Comparison of ENCODE assay signal across 8 mouse cellular contexts in the genomic region with DNA sequence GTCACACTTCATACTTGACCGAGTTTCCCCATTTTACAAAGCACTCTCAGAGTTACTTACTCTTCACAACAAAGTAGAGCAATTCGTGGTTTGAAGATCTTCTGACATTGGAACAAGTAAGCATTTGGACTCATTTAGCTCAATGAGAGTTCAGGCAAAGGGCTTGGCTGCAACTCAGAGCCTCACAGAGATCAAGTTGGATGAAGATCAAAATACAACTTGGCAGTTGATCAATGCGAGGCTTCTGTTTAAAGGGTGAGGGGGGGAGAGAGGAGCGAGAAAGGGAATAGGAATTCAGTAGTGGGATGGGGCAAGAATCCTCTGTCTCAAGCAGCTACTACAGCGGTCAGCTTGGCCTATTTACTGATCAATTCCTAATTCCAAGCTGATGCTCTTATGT. TPM values are rescaled to one million over a fixed set of nuclear protein-coding genes. Genes with fewer than 3 reads are reported as not detected.
DNase-seq lines count a peak whose midpoint lies in the region; ATAC-seq and TF ChIP-seq lines count a peak whose summit lies in the region.

No protein-coding gene starts in this region.

- H3K9ac ChIP-seq in forebrain, embryonic 15.5 days (replicated peaks), result no peak overlapping the region
- H3K9ac ChIP-seq in midbrain, postnatal 0 days (replicated peaks; ENCODE audit: low read length, poor library complexity, severe bottlenecking), result no peak overlapping the region
- H3K9ac ChIP-seq in midbrain, embryonic 16.5 days (ENCODE audit: low read depth, low read length), result no peak overlapping the region
- H3K9ac ChIP-seq in intestine, embryonic 16.5 days (ENCODE audit: low read depth, low read length), result no peak overlapping the region

- no peak overlapping the region for H3K27ac ChIP-seq in forebrain, embryonic 15.5 days (replicated peaks)
- no peak overlapping the region for H3K27ac ChIP-seq in forebrain, embryonic 10.5 days
- no peak overlapping the region for H3K27ac ChIP-seq in midbrain, postnatal 0 days (ENCODE audit: low read depth, low read length)
- no peak overlapping the region for H3K27ac ChIP-seq in midbrain, embryonic 16.5 days (ENCODE audit: low read length)
- H3K27ac ChIP-seq in intestine, embryonic 16.5 days (ENCODE audit: low read length), result no peak overlapping the region

- no peaks in the 10 kb centered on the region for H3K36me3 ChIP-seq in forebrain, embryonic 15.5 days
- H3K36me3 ChIP-seq in forebrain, embryonic 10.5 days (replicated peaks), result no peaks in the 10 kb centered on the region
- no peaks in the 10 kb centered on the region for H3K36me3 ChIP-seq in midbrain, postnatal 0 days (ENCODE audit: insufficient read depth, low read length)
- no peaks in the 10 kb centered on the region for H3K36me3 ChIP-seq in midbrain, embryonic 16.5 days (ENCODE audit: control insufficient read depth, insufficient read depth, low read length)
- H3K36me3 ChIP-seq in intestine, embryonic 16.5 days (ENCODE audit: control insufficient read depth, insufficient read depth, low read length), result no peaks in the 10 kb centered on the region

- H3K4me1 ChIP-seq in forebrain, embryonic 15.5 days, result peaks cover 6% of the 10 kb centered on the region
- H3K4me1 ChIP-seq in forebrain, embryonic 10.5 days, result peaks cover 12% of the 10 kb centered on the region
- no peaks in the 10 kb centered on the region for H3K4me1 ChIP-seq in midbrain, postnatal 0 days (ENCODE audit: insufficient read depth, low read length)
- H3K4me1 ChIP-seq in midbrain, embryonic 16.5 days (ENCODE audit: control insufficient read depth, insufficient read depth, low read length), result no peaks in the 10 kb centered on the region
- H3K4me1 ChIP-seq in intestine, embryonic 16.5 days (ENCODE audit: control insufficient read depth, insufficient read depth, low read length), result no peaks in the 10 kb centered on the region

- no peak for TF ChIP-seq CTCF in midbrain, postnatal 0 days (IDR thresholded peaks at IDR 0.05)

- 20% methylated on average over 5 of the region's 5 CpGs for whole genome bisulfite sequencing in forebrain, embryonic 15.5 days
- WGBS in forebrain, embryonic 10.5 days, result 73% methylated on average over 5 of the region's 5 CpGs
- WGBS in midbrain, postnatal 0 days, result 22% methylated on average over 5 of the region's 5 CpGs
- 27% methylated on average over 5 of the region's 5 CpGs for WGBS in midbrain, embryonic 16.5 days
- 42% methylated on average over 5 of the region's 5 CpGs for WGBS in intestine, embryonic 16.5 days

- H3K9me3 ChIP-seq in forebrain, embryonic 15.5 days, result no peaks in the 10 kb centered on the region
- H3K9me3 ChIP-seq in forebrain, embryonic 10.5 days, result no peaks in the 10 kb centered on the region
- no peaks in the 10 kb centered on the region for H3K9me3 ChIP-seq in midbrain, postnatal 0 days (ENCODE audit: low read length)
- H3K9me3 ChIP-seq in midbrain, embryonic 16.5 days (replicated peaks; ENCODE audit: control insufficient read depth, low read length, poor library complexity, severe bottlenecking), result no peaks in the 10 kb centered on the region
- H3K9me3 ChIP-seq in intestine, embryonic 16.5 days (ENCODE audit: control insufficient read depth, low read length), result no peaks in the 10 kb centered on the region

- H3K4me2 ChIP-seq in forebrain, embryonic 15.5 days (replicated peaks), result no peak overlapping the region
- no peak overlapping the region for H3K4me2 ChIP-seq in midbrain, postnatal 0 days (ENCODE audit: low read depth, low read length, poor library complexity, severe bottlenecking)
- no peak overlapping the region for H3K4me2 ChIP-seq in midbrain, embryonic 16.5 days (ENCODE audit: low read length)
- no peak overlapping the region for H3K4me2 ChIP-seq in intestine, embryonic 16.5 days (ENCODE audit: low read depth, low read length)

- DNase-seq in forebrain, embryonic 10.5 days (ENCODE audit: extremely low spot score, low spot score), result no peak
- DNase-seq in midbrain, postnatal 0 days (ENCODE audit: low spot score), result peak; percentile 93
- DNase-seq in kidney, postnatal 4 days, result peak; percentile 17 to 31
- DNase-seq in right cerebral cortex, postnatal 36 days (ENCODE audit: low spot score in 2 of 2), result peak; percentile 11 to 28

- no peaks in the 10 kb centered on the region for H3K27me3 ChIP-seq in forebrain, embryonic 15.5 days
- no peaks in the 10 kb centered on the region for H3K27me3 ChIP-seq in forebrain, embryonic 10.5 days (ENCODE audit: poor library complexity, severe bottlenecking)
- H3K27me3 ChIP-seq in midbrain, postnatal 0 days (ENCODE audit: insufficient read depth, low read length), result no peaks in the 10 kb centered on the region
- H3K27me3 ChIP-seq in midbrain, embryonic 16.5 days (ENCODE audit: control insufficient read depth, insufficient read depth, low read depth, low read length), result no peaks in the 10 kb centered on the region
- H3K27me3 ChIP-seq in intestine, embryonic 16.5 days (replicated peaks; ENCODE audit: control insufficient read depth, insufficient read depth, low read length), result no peaks in the 10 kb centered on the region

- no peak overlapping the region for H3K4me3 ChIP-seq in forebrain, embryonic 15.5 days
- H3K4me3 ChIP-seq in forebrain, embryonic 10.5 days, result no peak overlapping the region
- H3K4me3 ChIP-seq in midbrain, postnatal 0 days (ENCODE audit: low read depth, low read length), result no peak overlapping the region
- H3K4me3 ChIP-seq in midbrain, embryonic 16.5 days (ENCODE audit: low read depth, low read length), result no peak overlapping the region
- no peak overlapping the region for H3K4me3 ChIP-seq in intestine, embryonic 16.5 days (ENCODE audit: low read length)

- peak; percentile 71 for ATAC-seq in forebrain, embryonic 15.5 days (replicated peaks)
- peak; percentile 63; the same call in 1 of the 2 replicates for ATAC-seq in midbrain, postnatal 0 days (ENCODE audit: low FRiP score)
- no peak for ATAC-seq in midbrain, embryonic 16.5 days
- ATAC-seq in intestine, embryonic 16.5 days, result no peak
- ATAC-seq in monocyte, adult 5-6 weeks (replicated peaks; ENCODE audit: insufficient number of reproducible peaks, low FRiP score, low TSS enrichment, poor library complexity, severe bottlenecking), result no peak

RNA-seq across cellular contexts. Expression of gene Prdx6, which starts 26.2 kb away (rescaled TPM):
- 243 and 250 TPM in 2 replicates for polyA plus RNA-seq in forebrain, embryonic 15.5 days (2015; fragmentation: Nextera tagmentation; extraction: Ambion mirVana)
- polyA plus RNA-seq in forebrain, embryonic 10.5 days (2016; fragmentation: Nextera tagmentation; extraction: Ambion mirVana), result 663 and 680 TPM in 2 replicates
- 79.1 and 90.3 TPM in 2 replicates for total RNA-seq in midbrain, postnatal 0 days (2014; rRNA removed)
- polyA plus RNA-seq in midbrain, postnatal 0 days (2015; fragmentation: Nextera tagmentation; extraction: Ambion mirVana), result 159 and 160 TPM in 2 replicates
- 127 and 137 TPM in 2 replicates for polyA plus RNA-seq in midbrain, embryonic 16.5 days (2015; fragmentation: Nextera tagmentation; extraction: Ambion mirVana)
- polyA plus RNA-seq in intestine, embryonic 16.5 days (2015; fragmentation: Nextera tagmentation; extraction: Ambion mirVana), result 488 and 543 TPM in 2 replicates
- 147 to 194 TPM (median 189 TPM) in 3 replicates for total RNA-seq in monocyte, adult 5-6 weeks (2017)

Comparison
In these comparisons a context has a peak if more than half of its experiments do, and no peak if none do; other contexts are left out.
1. ATAC-seq: peak in forebrain, embryonic 15.5 days (single experiment) and midbrain, postnatal 0 days (single experiment); none in midbrain, embryonic 16.5 days (single experiment), intestine, embryonic 16.5 days (single experiment) and monocyte, adult 5-6 weeks (single experiment).